Mouse (Mus musculus): ENCODE data around the gene Fzd5. TPM values are rescaled to one million over a fixed set of nuclear protein-coding genes. Genes with fewer than 3 reads are reported as not detected.

Gene Fzd5
- polyA plus RNA-seq, 1 experiment from 2014 or later, result 1.1 TPM

DNA sequence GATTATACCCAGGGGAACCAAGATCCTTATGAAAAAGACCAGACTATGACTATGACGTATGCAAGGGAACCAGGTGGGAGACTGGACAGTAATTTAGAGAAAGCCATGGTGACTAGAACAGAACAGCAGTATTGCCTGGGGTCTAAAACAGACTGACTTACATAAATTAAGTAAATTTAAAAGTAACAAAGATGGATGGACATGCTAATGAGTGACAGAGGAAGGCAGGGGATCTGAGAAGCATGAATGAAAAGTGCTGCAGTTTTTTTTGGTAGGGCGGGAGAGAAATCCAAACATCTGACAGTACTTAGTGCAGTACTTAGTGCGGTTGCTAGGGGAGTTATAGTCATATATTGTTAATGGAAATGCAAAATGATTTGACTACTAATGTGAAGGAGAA is 42.4 kb downstream of the Fzd5 start:
- Histone ChIP-seq H3K27ac (no peak overlapping the region), H3K9ac (no peak overlapping the region), H3K9me3 (no peaks in the 10 kb centered on the region), H3K36me3 (no peaks in the 10 kb centered on the region), H3K4me1 (peaks cover 18% of the 10 kb centered on the region), H3K4me3 (no peak overlapping the region), H3K27me3 (no peaks in the 10 kb centered on the region), H3K4me2 (replicated peaks) (no peak overlapping the region)
- WGBS, result 70% methylated on average over 3 of the region's 3 CpGs
- no peak for ATAC-seq (ENCODE audit: low FRiP score, low read depth)

DNA sequence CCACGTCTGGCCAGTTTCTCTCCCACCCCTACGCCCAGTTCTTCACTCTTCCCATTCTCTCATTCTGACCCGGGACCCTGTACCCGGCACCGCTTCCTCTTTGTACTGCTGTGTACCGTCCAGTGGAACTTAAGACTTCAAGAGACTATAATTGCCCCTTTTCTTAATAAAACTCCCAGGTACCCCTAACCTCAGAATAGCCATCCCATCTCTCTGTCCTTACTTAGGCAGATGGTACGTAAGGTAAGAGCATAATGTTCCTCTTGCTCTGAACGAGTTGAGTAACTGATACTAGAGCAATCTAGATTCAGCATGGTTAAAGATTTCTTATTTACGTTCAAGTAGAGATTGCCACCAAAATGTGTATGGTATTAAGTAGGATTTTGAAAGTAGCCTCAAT is 46.0 kb downstream of the Fzd5 start:
- Histone ChIP-seq H3K9ac (peak overlapping the region; percentile 93), H3K4me1 (peaks cover 27% of the 10 kb centered on the region), H3K36me3 (no peaks in the 10 kb centered on the region), H3K9me3 (no peaks in the 10 kb centered on the region), H3K4me3 (peak overlapping the region; percentile 76), H3K27ac (no peak overlapping the region; the same call in 1 of the 2 replicates), H3K4me2 (replicated peaks) (peak overlapping the region; percentile 88), H3K27me3 (no peaks in the 10 kb centered on the region)
- WGBS, result 2% methylated on average over 9 of the region's 9 CpGs
- ATAC-seq (ENCODE audit: low FRiP score, low read depth), result no peak

GRCm38 (mm10) chr1:64691121-64691551 is 46.4 kb downstream of the Fzd5 start:
- peak overlapping the region; percentile 88 for H3K4me2 ChIP-seq (replicated peaks)
- no peak; the same call in 1 of the 2 replicates for ATAC-seq (ENCODE audit: low FRiP score, low read depth)
- H3K9me3 ChIP-seq, result no peaks in the 10 kb centered on the region
- H3K36me3 ChIP-seq, result no peaks in the 10 kb centered on the region
- WGBS, result under 1% methylated on average over 53 of the region's 55 CpGs
- peaks cover 27% of the 10 kb centered on the region for H3K4me1 ChIP-seq
- peak overlapping the region; percentile 93 for H3K9ac ChIP-seq
- H3K27me3 ChIP-seq, result no peaks in the 10 kb centered on the region
- H3K4me3 ChIP-seq, result peak overlapping the region; percentile 76
- peak overlapping the region; percentile 58; the same call in 1 of the 2 replicates for H3K27ac ChIP-seq

GRCm38 (mm10) chr1:64690213-64691013 is 47.1 kb downstream of the Fzd5 start, which contains the start of gene Ccnyl1:
Gene Ccnyl1, plus strand, starts transcription at chr1:64690455.
- no peaks in the 10 kb centered on the region for H3K9me3 ChIP-seq
- WGBS, result 0% methylated on average over 70 of the region's 71 CpGs
- no peaks in the 10 kb centered on the region for H3K36me3 ChIP-seq
- peak within 1 kb of the TSS; percentile 88 for H3K4me2 ChIP-seq (replicated peaks)
- H3K4me1 ChIP-seq, result peaks cover 27% of the 10 kb centered on the region
- no peaks in the 10 kb centered on the region for H3K27me3 ChIP-seq
- H3K9ac ChIP-seq, result peak within 1 kb of the TSS; percentile 93
- H3K4me3 ChIP-seq, result peak within 1 kb of the TSS; percentile 76
- peak; percentile 99 for ATAC-seq (ENCODE audit: low FRiP score, low read depth)
- H3K27ac ChIP-seq, result peak within 1 kb of the TSS; percentile 58; the same call in 1 of the 2 replicates

- 28% methylated on average over 9 of the region's 9 CpGs for WGBS
- peak overlapping the region; percentile 66 for H3K9ac ChIP-seq
Measured at GRCm38 (mm10) chr1:64689561-64690212, 47.9 kb downstream of the Fzd5 start.

GRCm38 (mm10) chr1:64688046-64688445 is 49.5 kb downstream of the Fzd5 start:
- WGBS, result 65% methylated on average over 4 of the region's 4 CpGs
- no peak overlapping the region for H3K9ac ChIP-seq
- no peak overlapping the region for H3K27ac ChIP-seq
- H3K27me3 ChIP-seq, result no peaks in the 10 kb centered on the region
- ATAC-seq (ENCODE audit: low FRiP score, low read depth), result no peak
- H3K9me3 ChIP-seq, result no peaks in the 10 kb centered on the region
- no peak overlapping the region for H3K4me3 ChIP-seq
- H3K36me3 ChIP-seq, result no peaks in the 10 kb centered on the region
- H3K4me1 ChIP-seq, result peaks cover 23% of the 10 kb centered on the region
- no peak overlapping the region for H3K4me2 ChIP-seq (replicated peaks)

More at GRCm38 (mm10) chr1:64689561-64690212, 47.9 kb downstream of the Fzd5 start:
- ATAC-seq (ENCODE audit: low FRiP score, low read depth), result no peak
- H3K4me3 ChIP-seq, result peak overlapping the region; percentile 76
- H3K27ac ChIP-seq, result no peak overlapping the region
- H3K27me3 ChIP-seq, result no peaks in the 10 kb centered on the region
- no peaks in the 10 kb centered on the region for H3K9me3 ChIP-seq
- peaks cover 27% of the 10 kb centered on the region for H3K4me1 ChIP-seq
- H3K4me2 ChIP-seq (replicated peaks), result peak overlapping the region; percentile 82
- no peaks in the 10 kb centered on the region for H3K36me3 ChIP-seq

DNA sequence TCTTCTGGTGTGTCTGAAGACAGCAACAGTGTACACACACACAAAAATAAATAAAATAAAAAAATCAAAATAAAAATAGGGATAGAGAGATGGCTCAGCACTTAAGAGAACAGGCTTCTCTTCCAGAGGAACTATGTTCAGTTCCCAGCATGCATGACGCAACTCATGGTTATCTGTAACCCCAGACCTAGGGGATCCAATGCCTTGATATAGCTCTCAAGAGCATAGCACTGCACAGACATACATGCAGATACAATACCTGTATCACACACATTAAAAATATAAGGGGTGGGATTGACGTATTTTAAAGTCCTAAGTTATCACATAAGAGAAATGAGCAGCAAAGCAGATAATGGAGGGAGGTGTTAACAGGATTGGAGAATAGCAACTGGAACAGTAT is 53.1 kb downstream of the Fzd5 start:
- Histone ChIP-seq H3K9me3 (no peaks in the 10 kb centered on the region), H3K9ac (no peak overlapping the region), H3K27ac (no peak overlapping the region), H3K36me3 (no peaks in the 10 kb centered on the region), H3K4me3 (no peak overlapping the region), H3K27me3 (no peaks in the 10 kb centered on the region), H3K4me2 (replicated peaks) (no peak overlapping the region), H3K4me1 (peaks cover 2% of the 10 kb centered on the region)
- ATAC-seq (ENCODE audit: low FRiP score, low read depth), result no peak
- 94% methylated on average over 2 of the region's 2 CpGs for WGBS

GRCm38 (mm10) chr1:64683039-64683438 is 54.5 kb downstream of the Fzd5 start:
- Histone ChIP-seq H3K4me3 (no peak overlapping the region), H3K9ac (no peak overlapping the region), H3K27me3 (no peaks in the 10 kb centered on the region), H3K4me2 (replicated peaks) (no peak overlapping the region), H3K9me3 (no peaks in the 10 kb centered on the region), H3K27ac (no peak overlapping the region), H3K4me1 (no peaks in the 10 kb centered on the region), H3K36me3 (no peaks in the 10 kb centered on the region)
- ATAC-seq (ENCODE audit: low FRiP score, low read depth), result no peak
- 84% methylated on average over 3 of the region's 3 CpGs for WGBS

GRCm38 (mm10) chr1:64681499-64681898 is 56.1 kb downstream of the Fzd5 start:
- ATAC-seq (ENCODE audit: low FRiP score, low read depth), result no peak

More at GRCm38 (mm10) chr1:64681499-64681898, 56.1 kb downstream of the Fzd5 start:
- Histone ChIP-seq H3K27ac (no peak overlapping the region), H3K9me3 (no peaks in the 10 kb centered on the region), H3K9ac (no peak overlapping the region), H3K27me3 (no peaks in the 10 kb centered on the region), H3K4me3 (no peak overlapping the region), H3K4me1 (peaks cover 6% of the 10 kb centered on the region), H3K36me3 (no peaks in the 10 kb centered on the region), H3K4me2 (replicated peaks) (no peak overlapping the region)
- WGBS, result 91% methylated on average over 3 of the region's 3 CpGs

Other genes starting within 250 kb of the Fzd5 start
- 35.6 and 40.6 TPM in 2 replicates for gene Creb1, start 205.1 kb downstream of the Fzd5 start, polyA plus RNA-seq (2015; fragmentation: Nextera tagmentation; extraction: Ambion mirVana)
- gene Mettl21a, start 120.5 kb downstream of the Fzd5 start, polyA plus RNA-seq (2015; fragmentation: Nextera tagmentation; extraction: Ambion mirVana), result 26.0 and 27.2 TPM in 2 replicates
- 5.0 and 5.8 TPM in 2 replicates for gene Ccnyl1, start 47.3 kb downstream of the Fzd5 start, polyA plus RNA-seq (2015; fragmentation: Nextera tagmentation; extraction: Ambion mirVana)
- gene Plekhm3, start 219.1 kb upstream of the Fzd5 start, polyA plus RNA-seq (2015; fragmentation: Nextera tagmentation; extraction: Ambion mirVana), result 7.3 and 9.5 TPM in 2 replicates